13 mouse cellular contexts compared by ENCODE assay signal in genomic region chr5:81218500-81219057, GRCm38 (mm10).
A peak's percentile ranks its signal among the peaks of the same experiment; 100 is the strongest.
DNase-seq lines count a peak whose midpoint lies in the region; ATAC-seq lines count a peak whose summit lies in the region.
"Had no signal": no experiment of that assay in that cellular context is flagged by ENCODE, and none has a peak within 500 bp of the region (broad histone marks: within the 10 kb centered on the region; RNA-seq: fewer than 3 reads in every experiment).

No protein-coding gene starts in this region.

- H3K36me3 ChIP-seq in forebrain, embryonic 11.5 days (ENCODE audit: control insufficient read depth, insufficient read depth, low read length) = no peaks in the 10 kb centered on the region
- no peaks in the 10 kb centered on the region for H3K36me3 ChIP-seq in forebrain, embryonic 10.5 days (replicated peaks)
- H3K36me3 ChIP-seq in forebrain, embryonic 15.5 days = no peaks in the 10 kb centered on the region
- no peaks in the 10 kb centered on the region for H3K36me3 ChIP-seq in limb, embryonic 12.5 days
- no peaks in the 10 kb centered on the region for H3K36me3 ChIP-seq in neural tube, embryonic 12.5 days
- H3K36me3 ChIP-seq: heart, embryonic 13.5 days had no signal

- no peak for DNase-seq in forebrain, embryonic 11.5 days (ENCODE audit: low spot score)
- no peak for DNase-seq in forebrain, embryonic 10.5 days (ENCODE audit: extremely low spot score, low spot score)
- no peak for DNase-seq in cerebellum, postnatal 25 days
- DNase-seq in right cerebral cortex, postnatal 10 days (ENCODE audit: low spot score in 2 of 2) = no peak
- DNase-seq: cerebellum, adult 9-10 months; gastrocnemius, postnatal 25 days; lung, postnatal 4 days; thymus, postnatal 4 days had no signal

- no peak overlapping the region for H3K27ac ChIP-seq in forebrain, embryonic 11.5 days (ENCODE audit: low read depth, low read length)
- H3K27ac ChIP-seq in forebrain, embryonic 10.5 days = no peak overlapping the region
- H3K27ac ChIP-seq in forebrain, embryonic 15.5 days (replicated peaks) = no peak overlapping the region
- H3K27ac ChIP-seq in limb, embryonic 12.5 days = 0 out of 2 replicates have a peak overlapping the region, but pooled peaks have one; percentile 59
- no peak overlapping the region for H3K27ac ChIP-seq in neural tube, embryonic 12.5 days
- H3K27ac ChIP-seq: heart, embryonic 13.5 days had no signal

- no peak overlapping the region for H3K4me3 ChIP-seq in forebrain, embryonic 11.5 days (ENCODE audit: low read depth, low read length)
- no peak overlapping the region for H3K4me3 ChIP-seq in forebrain, embryonic 10.5 days
- H3K4me3 ChIP-seq in forebrain, embryonic 15.5 days = no peak overlapping the region
- H3K4me3 ChIP-seq in limb, embryonic 12.5 days (replicated peaks) = no peak overlapping the region
- no peak overlapping the region for H3K4me3 ChIP-seq in neural tube, embryonic 12.5 days
- H3K4me3 ChIP-seq: heart, embryonic 13.5 days had no signal

- WGBS in forebrain, embryonic 11.5 days = 29% methylated on average over 2 of the region's 2 CpGs
- 51% methylated on average over 2 of the region's 2 CpGs for WGBS in forebrain, embryonic 10.5 days
- WGBS in forebrain, embryonic 15.5 days = 14% methylated on average over 2 of the region's 2 CpGs
- 68% methylated on average over 2 of the region's 2 CpGs for WGBS in limb, embryonic 12.5 days
- WGBS in neural tube, embryonic 12.5 days = 40% methylated on average over 2 of the region's 2 CpGs

- no peaks in the 10 kb centered on the region for H3K9me3 ChIP-seq in forebrain, embryonic 11.5 days (ENCODE audit: control insufficient read depth, low read length)
- no peaks in the 10 kb centered on the region for H3K9me3 ChIP-seq in forebrain, embryonic 10.5 days
- no peaks in the 10 kb centered on the region for H3K9me3 ChIP-seq in forebrain, embryonic 15.5 days
- no peaks in the 10 kb centered on the region for H3K9me3 ChIP-seq in limb, embryonic 12.5 days
- no peaks in the 10 kb centered on the region for H3K9me3 ChIP-seq in neural tube, embryonic 12.5 days
- H3K9me3 ChIP-seq: heart, embryonic 13.5 days had no signal

- peak; percentile 93 for ATAC-seq in forebrain, embryonic 11.5 days (replicated peaks; ENCODE audit: low FRiP score)
- peak; percentile 87 for ATAC-seq in forebrain, embryonic 15.5 days (replicated peaks)
- ATAC-seq in limb, embryonic 12.5 days (ENCODE audit: insufficient number of reproducible peaks, insufficient read depth, low FRiP score, low TSS enrichment, low read depth) = peak; percentile 87
- peak; percentile 66 for ATAC-seq in neural tube, embryonic 12.5 days (ENCODE audit: low FRiP score, low read depth)
- ATAC-seq in frontal cortex, adult (ENCODE audit: low TSS enrichment) = no peak

- H3K4me2 ChIP-seq in forebrain, embryonic 11.5 days (ENCODE audit: low read depth, low read length, severe bottlenecking) = no peak overlapping the region
- H3K4me2 ChIP-seq in forebrain, embryonic 15.5 days (replicated peaks) = no peak overlapping the region
- no peak overlapping the region for H3K4me2 ChIP-seq in limb, embryonic 12.5 days
- H3K4me2 ChIP-seq in neural tube, embryonic 12.5 days (replicated peaks) = no peak overlapping the region
- H3K4me2 ChIP-seq: heart, embryonic 13.5 days had no signal

- no peaks in the 10 kb centered on the region for H3K27me3 ChIP-seq in forebrain, embryonic 11.5 days (ENCODE audit: control insufficient read depth, insufficient read depth, low read length)
- no peaks in the 10 kb centered on the region for H3K27me3 ChIP-seq in forebrain, embryonic 10.5 days (ENCODE audit: poor library complexity, severe bottlenecking)
- H3K27me3 ChIP-seq in forebrain, embryonic 15.5 days = no peaks in the 10 kb centered on the region
- no peaks in the 10 kb centered on the region for H3K27me3 ChIP-seq in limb, embryonic 12.5 days
- no peaks in the 10 kb centered on the region for H3K27me3 ChIP-seq in neural tube, embryonic 12.5 days (replicated peaks)
- H3K27me3 ChIP-seq: heart, embryonic 13.5 days had no signal

- no peaks in the 10 kb centered on the region; the same call in 1 of the 2 replicates for H3K4me1 ChIP-seq in forebrain, embryonic 11.5 days (replicated peaks; ENCODE audit: control insufficient read depth, insufficient read depth, low read length)
- peaks cover 8% of the 10 kb centered on the region for H3K4me1 ChIP-seq in forebrain, embryonic 10.5 days
- H3K4me1 ChIP-seq in forebrain, embryonic 15.5 days = peaks cover 9% of the 10 kb centered on the region
- H3K4me1 ChIP-seq in limb, embryonic 12.5 days (replicated peaks) = peaks cover 5% of the 10 kb centered on the region
- H3K4me1 ChIP-seq in neural tube, embryonic 12.5 days = peaks cover 7% of the 10 kb centered on the region; the same call in 1 of the 2 replicates
- H3K4me1 ChIP-seq: heart, embryonic 13.5 days had no signal

- no peak overlapping the region for H3K9ac ChIP-seq in forebrain, embryonic 11.5 days (ENCODE audit: low read length)
- no peak overlapping the region for H3K9ac ChIP-seq in forebrain, embryonic 15.5 days (replicated peaks)
- H3K9ac ChIP-seq in limb, embryonic 12.5 days (replicated peaks) = no peak overlapping the region
- H3K9ac ChIP-seq in neural tube, embryonic 12.5 days = no peak overlapping the region
- H3K9ac ChIP-seq: heart, embryonic 13.5 days had no signal
